Mouse (Mus musculus) thymus, postnatal 0 days (tissue): ENCODE measurements around the gene Fahd1. TPM values are rescaled to one million over a fixed set of nuclear protein-coding genes. Genes with fewer than 3 reads are reported as not detected.

Experiments used
- DNase-seq: peaks from one replicate; pipeline ENCODE4 v3.0.0-alpha.2; 2015; ENCODE audit warnings: low spot score
- polyA plus RNA-seq: library from polyadenylated mRNA; unstranded; fragments of >200 nt; fragmentation: Nextera tagmentation; extraction: Ambion mirVana; gene quantifications from 2 replicates; pipeline ENCODE4 v1.2.1, GENCODE M21; 2015

Gene Fahd1
- polyA plus RNA-seq, 1 experiment from 2014 or later, result 11.0 TPM

- no peak for DNase-seq
These were observed 1.5 kb downstream of the Fahd1 start for GRCm38 (mm10) chr17:24848600-24849031.

GRCm38 (mm10) chr17:24847386-24847785 is 2.8 kb downstream of the Fahd1 start:
- no peak for DNase-seq

- no peak for DNase-seq
These were observed 5.6 kb downstream of the Fahd1 start for GRCm38 (mm10) chr17:24844525-24844924.

- no peak for DNase-seq
These were observed 7.5 kb downstream of the Fahd1 start for GRCm38 (mm10) chr17:24842631-24843030.

- peak; percentile 31 for DNase-seq
These were observed 9.0 kb downstream of the Fahd1 start for GRCm38 (mm10) chr17:24841133-24841532.

GRCm38 (mm10) chr17:24840341-24840740 is 9.8 kb downstream of the Fahd1 start:
- no peak for DNase-seq

- no peak for DNase-seq
These were observed 10.3 kb downstream of the Fahd1 start, which contains the start of gene Hagh for GRCm38 (mm10) chr17:24839842-24840241. Gene Hagh (plus strand): TSS chr17:24840143.

GRCm38 (mm10) chr17:24821351-24822280 is 28.5 kb downstream of the Fahd1 start:
- DNase-seq, result no peak

GRCm38 (mm10) chr17:24819469-24819868 is 30.7 kb downstream of the Fahd1 start:
- no peak for DNase-seq

GRCm38 (mm10) chr17:24818172-24818571 is 32.0 kb downstream of the Fahd1 start:
- no peak for DNase-seq

- no peak for DNase-seq
These were observed 32.7 kb downstream of the Fahd1 start for GRCm38 (mm10) chr17:24817503-24817902.

- no peak for DNase-seq
These were observed 34.9 kb downstream of the Fahd1 start for GRCm38 (mm10) chr17:24815256-24815655.

- DNase-seq, result no peak
These were observed 37.9 kb downstream of the Fahd1 start for GRCm38 (mm10) chr17:24812215-24812614.

GRCm38 (mm10) chr17:24811211-24811610 is 39.0 kb downstream of the Fahd1 start:
- no peak for DNase-seq

GRCm38 (mm10) chr17:24803952-24804951 is 45.9 kb downstream of the Fahd1 start, which contains the start of gene Meiob:
Gene Meiob (plus strand): TSS chr17:24804289.
- DNase-seq, result peak; percentile 65

- DNase-seq, result no peak
These were observed 49.6 kb downstream of the Fahd1 start for GRCm38 (mm10) chr17:24800524-24800923.

GRCm38 (mm10) chr17:24799476-24799875 is 50.7 kb downstream of the Fahd1 start:
- no peak for DNase-seq
